Mouse (Mus musculus) spleen, adult 2 months (tissue): ENCODE data around the gene Fen1. TPM values are rescaled to one million over a fixed set of nuclear protein-coding genes. Genes with fewer than 3 reads are reported as not detected.
"Not testable (repeated sequence)": the region's sequence is repeated elsewhere in the genome, so short reads cannot be mapped to it uniquely, and the experiment has no call there.

Experiments
- DNase-seq, 2 experiments: peaks; one replicate each; pipeline versions ENCODE4 v3.0.0 to v3.0.0-alpha.2; 2012 to 2021; ENCODE audit warnings: low spot score in 2 of 2, low read depth in 1 of 2
- H3K27ac ChIP-seq: fragments of 200-500 bp; 2 replicates; pipeline ENCODE4 v1.5.1; 2012; ENCODE audit warnings: low read length, inconsistent platforms; ENCODE audit not compliant: insufficient read depth
- H3K27me3 ChIP-seq: fragments of 200-500 bp; 2 replicates; pipeline ENCODE4 v1.6.1; 2012; ENCODE audit warnings: mild to moderate bottlenecking, moderate library complexity, low read length, inconsistent platforms; ENCODE audit not compliant: control insufficient read depth, insufficient read depth
- H3K36me3 ChIP-seq: fragments of 200-500 bp; 2 replicates; pipeline ENCODE4 v1.6.1; 2012; ENCODE audit warnings: mild to moderate bottlenecking, low read length, inconsistent platforms; ENCODE audit not compliant: control insufficient read depth, insufficient read depth
- H3K4me1 ChIP-seq: fragments of 200-500 bp; 2 replicates; pipeline ENCODE4 v1.6.1; 2011; ENCODE audit warnings: inconsistent platforms; ENCODE audit not compliant: control insufficient read depth, insufficient read depth, insufficient read length
- H3K4me3 ChIP-seq: fragments of 200-500 bp; 2 replicates; pipeline ENCODE4 v1.5.1; 2011; ENCODE audit warnings: mild to moderate bottlenecking, inconsistent platforms; ENCODE audit not compliant: insufficient read depth, insufficient read length; ENCODE audit errors: extremely low read depth
- CTCF ChIP-seq: fragments of 200-500 bp; IDR thresholded peaks from 2 replicates; pipeline ENCODE4 v1.5.1; 2011; ENCODE audit warnings: mild to moderate bottlenecking, inconsistent platforms; ENCODE audit not compliant: insufficient read depth, insufficient read length, insufficient replicate concordance; ENCODE audit errors: extremely low read depth
- POLR2A ChIP-seq: fragments of 200-500 bp; IDR thresholded peaks from 2 replicates; pipeline ENCODE4 v1.6.1; 2011; ENCODE audit warnings: low read depth, low read length, inconsistent platforms
- WGBS: fragments of 180-500 bp; shearing (Covaris S2); methylation state at CpG from one replicate; pipeline ENCODE4 v1.1.7; 2018; 5-methylcytosine and 5-hydroxymethylcytosine counted together
- polyA plus RNA-seq: library from polyadenylated mRNA; depleted of rRNA; stranded (reverse); fragments of >200 nt; gene quantifications from 2 replicates; pipeline ENCODE4 v1.2.3, GENCODE M21; 2012

The Fen1 gene
- polyA plus RNA-seq, 1 experiment, result 16.0 TPM

GRCm38 (mm10) chr19:10173844-10174539 lies 30.0 kb downstream of the Fen1 start:
- TF ChIP-seq CTCF (no peak), POLR2A (no peak)
- DNase-seq, result no peak
- WGBS, result 25% methylated on average over 7 of the region's 7 CpGs
- peaks cover 6% of the 10 kb centered on the region; the same call in 1 of the 2 replicates for H3K4me1 ChIP-seq
- no peaks in the 10 kb centered on the region for H3K36me3 ChIP-seq
- H3K4me3 ChIP-seq, result no peak overlapping the region
- H3K27me3 ChIP-seq, result no peaks in the 10 kb centered on the region
- no peak overlapping the region for H3K27ac ChIP-seq

GRCm38 (mm10) chr19:10173116-10173718 lies 30.8 kb downstream of the Fen1 start:
- Histone ChIP-seq H3K4me3 (no peak overlapping the region), H3K4me1 (peaks cover 6% of the 10 kb centered on the region; the same call in 1 of the 2 replicates), H3K27ac (peak overlapping the region; percentile 28), H3K36me3 (no peaks in the 10 kb centered on the region), H3K27me3 (no peaks in the 10 kb centered on the region)
- TF ChIP-seq POLR2A, result no peak
- TF ChIP-seq CTCF, result no peak
- WGBS, result 22% methylated on average over 5 of the region's 5 CpGs
- DNase-seq, result no peak

- Histone ChIP-seq H3K27me3 (no peaks in the 10 kb centered on the region), H3K27ac (no peak overlapping the region), H3K36me3 (no peaks in the 10 kb centered on the region), H3K4me3 (no peak overlapping the region), H3K4me1 (peaks cover 6% of the 10 kb centered on the region; the same call in 1 of the 2 replicates)
- TF ChIP-seq POLR2A, result no peak
- DNase-seq, result no peak
These were observed 32.1 kb downstream of the Fen1 start for GRCm38 (mm10) chr19:10171846-10172245.

GRCm38 (mm10) chr19:10171359-10171758 lies 32.6 kb downstream of the Fen1 start:
- WGBS, result 78% methylated on average over 7 of the region's 7 CpGs
- no peaks in the 10 kb centered on the region for H3K36me3 ChIP-seq
- peaks cover 6% of the 10 kb centered on the region; the same call in 1 of the 2 replicates for H3K4me1 ChIP-seq
- no peak for DNase-seq
- no peak overlapping the region for H3K27ac ChIP-seq
- no peaks in the 10 kb centered on the region for H3K27me3 ChIP-seq
- no peak overlapping the region for H3K4me3 ChIP-seq
- TF ChIP-seq CTCF, result no peak
- TF ChIP-seq POLR2A, result no peak

GRCm38 (mm10) chr19:10170466-10170865 lies 33.5 kb downstream of the Fen1 start:
- no peak for DNase-seq
- WGBS, result 90% methylated on average over 1 of the region's 1 CpGs

GRCm38 (mm10) chr19:10169692-10170330 lies 34.2 kb downstream of the Fen1 start:
- not testable (repeated sequence) for H3K4me3 ChIP-seq, H3K27ac ChIP-seq, H3K4me1 ChIP-seq, H3K36me3 ChIP-seq, H3K27me3 ChIP-seq, DNase-seq
- WGBS, result 92% methylated on average over 3 of the region's 3 CpGs

More at GRCm38 (mm10) chr19:10170466-10170865, 33.5 kb downstream of the Fen1 start:
- no peak for TF ChIP-seq CTCF
- no peak for TF ChIP-seq POLR2A
- H3K27ac ChIP-seq, result no peak overlapping the region
- H3K27me3 ChIP-seq, result no peaks in the 10 kb centered on the region
- no peaks in the 10 kb centered on the region for H3K36me3 ChIP-seq
- peaks cover 6% of the 10 kb centered on the region; the same call in 1 of the 2 replicates for H3K4me1 ChIP-seq
- H3K4me3 ChIP-seq, result no peak overlapping the region

- no peak overlapping the region for H3K27ac ChIP-seq
- DNase-seq, result no peak
- no peak overlapping the region for H3K4me3 ChIP-seq
- peaks cover 5% of the 10 kb centered on the region; the same call in 1 of the 2 replicates for H3K4me1 ChIP-seq
- H3K36me3 ChIP-seq, result no peaks in the 10 kb centered on the region
- no peak for TF ChIP-seq CTCF
- TF ChIP-seq POLR2A, result no peak
- H3K27me3 ChIP-seq, result no peaks in the 10 kb centered on the region
These were observed 34.8 kb downstream of the Fen1 start for GRCm38 (mm10) chr19:10169179-10169578.
